Mouse (Mus musculus) stomach, postnatal 0 days (tissue): ENCODE data around the gene Grn.

ENCODE experiments used
- CTCF ChIP-seq: IDR thresholded peaks from 2 replicates; pipeline ENCODE4 v1.5.1; 2016; ENCODE audit warnings: antibody characterized with exemption, low read depth, mild to moderate bottlenecking, moderate library complexity
- EP300 ChIP-seq: optimal IDR thresholded peaks from 2 replicates; pipeline ENCODE3; 2016; ENCODE audit warnings: antibody characterized with exemption

DNA sequence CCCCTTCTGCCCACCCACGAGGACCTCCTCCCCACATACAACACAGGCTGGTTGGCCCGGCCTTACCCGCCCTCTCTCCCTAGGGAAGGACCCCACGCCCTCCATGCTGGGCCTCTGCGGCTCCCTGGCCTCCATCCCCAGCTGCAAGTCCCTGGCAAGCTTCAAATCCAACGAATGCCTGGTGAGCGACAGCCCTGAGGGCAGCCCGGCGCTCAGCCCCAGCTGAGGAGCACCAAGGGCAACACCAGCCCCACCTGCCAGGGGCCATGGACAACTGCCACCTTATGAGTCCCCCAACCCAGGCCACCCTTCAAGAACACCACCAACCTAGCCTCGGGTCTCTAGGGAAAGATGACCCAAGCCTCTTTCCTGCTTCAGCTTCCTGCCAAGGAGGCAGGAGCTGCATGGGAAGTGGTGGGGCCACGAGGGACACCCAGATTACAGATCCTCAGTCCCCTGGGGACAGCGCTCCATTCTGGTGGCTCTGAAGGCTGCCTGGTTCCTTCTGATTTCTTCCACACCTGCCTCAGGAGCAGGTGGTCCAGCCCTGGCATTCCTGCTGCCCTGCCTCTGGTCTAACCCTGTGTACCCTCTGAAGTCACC, 28.1 kb upstream of the Grn start:
- TF ChIP-seq EP300 (no peak), CTCF (no peak)
